Mouse (Mus musculus) heart, postnatal 0 days (tissue): ENCODE measurements around the gene Igfbp4. TPM values are rescaled to one million over a fixed set of nuclear protein-coding genes. Genes with fewer than 3 reads are reported as not detected.

Source experiments
- ATAC-seq: fragments of 200-750 bp; cut with Nextera tagmentation; 2 replicates; pipeline ENCODE4 v1.8.0; 2017; ENCODE audit warnings: low read depth, moderate number of reproducible peaks, moderate library complexity; ENCODE audit not compliant: insufficient read depth
- DNase-seq: peaks from one replicate; pipeline ENCODE4 v3.0.0-alpha.2; 2016; ENCODE audit warnings: low spot score
- H3K27ac ChIP-seq: fragments of 300-500 bp; sonication (generic); 2 replicates; pipeline ENCODE4 v1.5.1; 2014; ENCODE audit warnings: low read depth, mild to moderate bottlenecking
- H3K27me3 ChIP-seq: fragments of 300-500 bp; sonication (generic); 2 replicates; pipeline ENCODE4 v1.6.1; 2014; ENCODE audit warnings: low read length, mixed read lengths; ENCODE audit not compliant: control insufficient read depth, insufficient read depth
- H3K36me3 ChIP-seq: fragments of 300-500 bp; sonication (generic); replicated peaks from 2 replicates; pipeline ENCODE4 v1.6.1; 2014; ENCODE audit warnings: low read length, mixed read lengths; ENCODE audit not compliant: control insufficient read depth, insufficient read depth
- H3K4me1 ChIP-seq: fragments of 300-500 bp; sonication (generic); 2 replicates; pipeline ENCODE4 v1.6.1; 2014; ENCODE audit warnings: antibody characterized with exemption; ENCODE audit not compliant: control insufficient read depth, insufficient read depth
- H3K4me2 ChIP-seq: fragments of 300-500 bp; sonication (generic); 2 replicates; pipeline ENCODE4 v1.6.1; 2014; ENCODE audit warnings: low read depth, mild to moderate bottlenecking, low read length, moderate library complexity
- H3K4me3 ChIP-seq: fragments of 300-500 bp; sonication (generic); 2 replicates; pipeline ENCODE4 v1.5.1; 2014; ENCODE audit warnings: low read depth, low read length
- H3K9ac ChIP-seq: fragments of 300-500 bp; sonication (generic); replicated peaks from 2 replicates; pipeline ENCODE4 v1.6.1; 2014; ENCODE audit warnings: low read depth, low read length, mixed read lengths
- H3K9me3 ChIP-seq: fragments of 300-500 bp; sonication (generic); replicated peaks from 2 replicates; pipeline ENCODE4 v1.6.1; 2016; ENCODE audit warnings: low read length; ENCODE audit not compliant: control insufficient read depth
- CTCF ChIP-seq: IDR thresholded peaks from 2 replicates; pipeline ENCODE4 v1.5.1; 2016; ENCODE audit warnings: antibody characterized with exemption, control low read depth, low read depth
- EP300 ChIP-seq: IDR thresholded peaks from 2 replicates; pipeline ENCODE4 v1.6.1; 2016; ENCODE audit warnings: antibody characterized with exemption, low read depth
- WGBS: fragments of 180-500 bp; shearing (Covaris S2); extraction: QIAGEN DNeasy Blood & Tissue Kit; methylation state at CpG from one replicate; pipeline ENCODE4 v1.1.7; 2014; 5-methylcytosine and 5-hydroxymethylcytosine counted together
- polyA plus RNA-seq: library from polyadenylated mRNA; unstranded; fragments of >200 nt; fragmentation: Nextera tagmentation; extraction: Ambion mirVana; gene quantifications from 2 replicates; pipeline ENCODE4 v1.2.1, GENCODE M21; 2015
- total RNA-seq: library from RNA; depleted of rRNA; stranded (reverse); fragments of >200 nt; gene quantifications from 2 replicates; pipeline ENCODE4 v1.2.3, GENCODE M21; 2014; ENCODE audit warnings: low replicate concordance

Gene Igfbp4
- total and polyA plus RNA-seq, 2 experiments from 2014 or later: 186 to 221 TPM

DNA sequence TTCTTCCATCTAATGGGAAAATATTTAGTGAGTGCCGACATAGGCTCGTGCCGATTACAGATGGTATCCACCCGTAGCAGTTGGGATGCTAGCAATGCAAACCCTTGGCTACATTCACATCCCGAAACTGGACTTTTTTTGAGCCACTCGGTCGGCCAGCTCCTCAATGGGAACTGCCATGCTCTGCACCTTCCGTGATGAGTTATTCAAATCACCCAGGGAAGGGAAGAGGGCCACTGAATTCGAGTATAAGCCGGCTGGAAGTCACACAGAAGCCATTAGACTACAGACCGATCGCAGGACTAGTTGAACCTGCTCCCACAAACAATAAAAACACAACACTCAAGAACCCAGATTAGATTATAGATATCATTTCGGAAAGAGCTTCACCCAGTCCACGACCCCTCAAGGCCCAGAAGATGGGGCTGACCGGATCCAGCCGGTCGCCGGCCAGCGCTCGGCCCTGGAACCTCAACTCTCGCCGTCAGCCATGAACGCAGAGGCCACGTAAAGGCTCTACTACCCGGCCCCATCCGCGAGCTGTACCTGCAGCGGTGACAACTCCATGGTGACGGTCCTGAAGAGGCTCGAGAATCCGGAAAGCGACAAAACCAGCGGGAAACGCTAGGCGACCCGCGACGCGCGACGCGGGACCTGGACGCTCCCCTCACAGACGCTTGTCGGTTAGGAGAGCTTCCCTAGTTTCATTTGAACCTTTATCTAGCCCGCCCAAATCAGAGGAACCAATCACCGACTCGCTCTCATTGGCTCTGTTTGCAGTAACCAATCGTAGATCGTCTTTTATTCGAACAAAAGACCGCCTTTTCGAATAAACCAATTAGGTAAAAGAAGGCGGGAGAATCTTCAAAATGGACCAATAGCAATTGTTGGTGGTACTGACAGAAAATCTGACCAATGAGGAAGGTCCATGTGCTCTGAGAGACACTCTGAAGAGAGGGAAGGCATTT, 17.3 kb upstream of the Igfbp4 start, which contains the start of gene Top2a:
Top2a (minus strand) TSS at position 690 of the 968 bp plus-strand sequence.
- ATAC-seq: peak; percentile 95
- Histone ChIP-seq H3K4me3 (peak within 1 kb of the TSS; percentile 91), H3K9me3 (no peaks in the 10 kb centered on the region), H3K27me3 (no peaks in the 10 kb centered on the region), H3K4me2 (peak within 1 kb of the TSS; percentile 67), H3K9ac (peak within 1 kb of the TSS; percentile 54), H3K36me3 (peaks cover 13% of the 10 kb centered on the region), H3K4me1 (peaks cover 9% of the 10 kb centered on the region), H3K27ac (peak within 1 kb of the TSS; percentile 58)
- TF ChIP-seq CTCF (no peak), EP300 (peak; percentile 99)
- under 1% methylated on average over 54 of the region's 54 CpGs for WGBS
- peak; percentile 99 for DNase-seq

DNA sequence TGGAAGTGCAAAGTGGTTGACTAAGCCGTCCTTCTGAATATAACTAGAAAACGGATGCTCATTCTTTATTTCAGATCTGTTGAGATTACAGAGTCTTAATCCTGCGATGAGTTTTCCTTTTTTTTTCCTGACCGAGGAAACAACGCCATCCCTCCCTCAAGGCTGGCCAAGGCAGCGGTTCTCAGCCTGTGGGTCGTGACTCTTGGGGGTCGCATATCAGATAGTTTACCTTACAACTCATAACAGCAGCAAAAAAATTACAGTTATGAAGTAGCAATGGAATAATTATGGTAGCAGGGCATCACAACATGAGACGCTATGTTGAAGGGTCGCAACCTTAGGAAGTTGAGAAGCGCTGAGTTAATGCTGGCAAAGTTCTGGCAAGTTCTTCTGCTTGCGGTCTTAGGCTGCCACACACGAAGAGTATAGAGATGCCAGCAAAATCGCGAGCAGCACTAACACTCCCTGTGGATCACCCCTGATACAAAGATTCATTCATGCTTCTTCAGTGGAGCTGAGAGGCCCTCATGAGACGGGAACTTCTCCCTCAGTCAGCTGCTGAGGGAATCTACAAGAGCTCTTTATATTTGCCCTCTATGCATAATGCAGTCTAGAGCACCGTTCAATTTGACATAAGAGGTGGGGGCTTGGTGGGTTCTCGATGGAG, 16.4 kb upstream of the Igfbp4 start:
- DNase-seq (no peak), ATAC-seq (no peak)
- H3K36me3 ChIP-seq: peaks cover 7% of the 10 kb centered on the region
- TF ChIP-seq EP300 (peak; percentile 10), CTCF (no peak)
- WGBS: 43% methylated on average over 18 of the region's 18 CpGs
- H3K9me3 ChIP-seq: no peaks in the 10 kb centered on the region
- H3K27ac ChIP-seq: peak overlapping the region; percentile 58; the same call in 1 of the 2 replicates
- H3K4me2 ChIP-seq: peak overlapping the region; percentile 65
- H3K27me3 ChIP-seq: no peaks in the 10 kb centered on the region
- peak overlapping the region; percentile 91 for H3K4me3 ChIP-seq
- H3K9ac ChIP-seq: 0 out of 2 replicates have a peak overlapping the region, but pooled peaks have one; percentile 26
- peaks cover 9% of the 10 kb centered on the region for H3K4me1 ChIP-seq

DNA sequence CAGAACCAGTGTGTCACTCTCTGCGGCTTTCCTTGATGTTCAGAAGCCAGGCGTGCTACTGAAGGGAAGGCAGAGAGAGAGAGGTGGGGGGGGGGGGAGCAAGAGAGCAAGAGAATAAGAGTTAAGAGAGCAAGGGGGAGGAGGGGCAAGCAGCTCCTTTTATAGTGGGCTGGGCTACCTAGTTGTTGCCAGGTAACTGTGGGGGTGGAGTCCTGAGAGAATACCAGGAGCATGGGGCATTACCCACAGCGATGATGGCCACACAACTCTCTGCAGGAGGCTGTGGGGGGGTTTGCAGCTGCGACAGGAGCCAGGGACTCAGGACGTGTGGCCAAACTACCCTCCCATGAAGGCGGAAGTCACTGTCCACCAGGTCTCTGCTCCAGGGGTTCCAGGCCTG, 15.2 kb upstream of the Igfbp4 start:
- no peak for TF ChIP-seq EP300
- TF ChIP-seq CTCF: no peak
- ATAC-seq (no peak), DNase-seq (no peak)
- Histone ChIP-seq H3K36me3 (no peaks in the 10 kb centered on the region), H3K4me1 (peaks cover 9% of the 10 kb centered on the region), H3K4me3 (no peak overlapping the region), H3K9ac (no peak overlapping the region), H3K27me3 (no peaks in the 10 kb centered on the region), H3K4me2 (no peak overlapping the region), H3K27ac (no peak overlapping the region), H3K9me3 (no peaks in the 10 kb centered on the region)
- 86% methylated on average over 6 of the region's 6 CpGs for WGBS

DNA sequence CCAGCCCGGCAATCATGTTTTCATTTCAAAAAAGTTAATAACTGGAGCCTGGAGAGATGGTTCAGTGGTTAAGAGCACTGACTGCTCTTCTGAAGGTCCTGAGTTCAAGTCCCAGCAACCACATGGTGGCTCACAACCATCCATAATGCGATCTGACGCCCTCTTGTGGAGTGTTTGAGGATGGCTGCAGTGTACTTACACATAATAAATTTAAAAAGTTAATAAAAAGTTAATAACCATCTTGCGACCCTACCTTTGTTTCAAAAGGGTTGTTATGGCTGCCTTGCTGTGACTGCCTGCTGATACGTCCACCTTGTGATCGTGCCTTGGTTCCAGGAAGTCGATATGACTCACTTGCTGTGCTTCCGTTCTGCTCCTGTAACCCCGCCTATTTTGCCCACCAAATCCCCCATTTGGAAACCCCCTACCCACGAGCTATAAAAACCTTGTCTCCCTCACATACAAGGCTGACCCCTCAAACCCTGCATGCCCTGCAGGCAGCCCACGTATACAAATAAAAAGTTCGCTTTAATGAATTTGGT, 14.1 kb upstream of the Igfbp4 start:
- H3K4me3 ChIP-seq: no peak overlapping the region
- no peaks in the 10 kb centered on the region for H3K9me3 ChIP-seq
- 75% methylated on average over 12 of the region's 12 CpGs for WGBS
- no peak for TF ChIP-seq CTCF
- TF ChIP-seq EP300: no peak
- H3K27me3 ChIP-seq: no peaks in the 10 kb centered on the region
- H3K9ac ChIP-seq: no peak overlapping the region
- H3K4me2 ChIP-seq: no peak overlapping the region
- no peak overlapping the region for H3K27ac ChIP-seq
- no peaks in the 10 kb centered on the region for H3K36me3 ChIP-seq
- DNase-seq (no peak), ATAC-seq (no peak)
- H3K4me1 ChIP-seq: peaks cover 9% of the 10 kb centered on the region

DNA sequence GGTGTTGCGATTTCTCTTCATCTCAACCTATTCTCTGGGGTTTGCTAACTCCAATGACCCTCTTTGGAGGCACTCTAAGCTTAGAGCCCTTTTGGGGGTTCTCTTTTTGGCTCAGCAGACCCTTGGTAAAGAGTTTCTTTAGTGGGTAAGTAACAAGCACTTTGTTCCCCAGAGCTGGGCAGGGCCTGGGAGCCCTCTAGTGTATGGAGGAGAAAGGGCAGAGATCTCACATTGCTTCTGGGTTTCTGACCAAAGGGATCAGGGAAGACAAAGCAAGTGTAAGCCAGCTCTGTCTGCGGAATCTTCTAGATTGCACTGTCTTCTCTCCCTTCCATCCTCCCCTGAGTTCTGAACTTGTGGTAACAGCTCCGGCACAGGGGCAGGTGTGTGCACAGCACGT, 5.7 kb upstream of the Igfbp4 start:
- no peak overlapping the region for H3K4me3 ChIP-seq
- 63% methylated on average over 4 of the region's 4 CpGs for WGBS
- no peaks in the 10 kb centered on the region for H3K9me3 ChIP-seq
- no peak overlapping the region for H3K27ac ChIP-seq
- no peak overlapping the region for H3K9ac ChIP-seq
- no peaks in the 10 kb centered on the region for H3K36me3 ChIP-seq
- no peak; the same call in 1 of the 2 replicates for ATAC-seq
- no peaks in the 10 kb centered on the region for H3K27me3 ChIP-seq
- H3K4me1 ChIP-seq: 0 out of 2 replicates have a peak, but pooled peaks cover 8% of the 10 kb centered on the region
- DNase-seq: no peak
- peak; percentile 54 for TF ChIP-seq CTCF
- TF ChIP-seq EP300: no peak
- H3K4me2 ChIP-seq: no peak overlapping the region
